Mouse (Mus musculus): Measurements from ENCODE around the gene Cpeb2.

The Cpeb2 gene

DNA sequence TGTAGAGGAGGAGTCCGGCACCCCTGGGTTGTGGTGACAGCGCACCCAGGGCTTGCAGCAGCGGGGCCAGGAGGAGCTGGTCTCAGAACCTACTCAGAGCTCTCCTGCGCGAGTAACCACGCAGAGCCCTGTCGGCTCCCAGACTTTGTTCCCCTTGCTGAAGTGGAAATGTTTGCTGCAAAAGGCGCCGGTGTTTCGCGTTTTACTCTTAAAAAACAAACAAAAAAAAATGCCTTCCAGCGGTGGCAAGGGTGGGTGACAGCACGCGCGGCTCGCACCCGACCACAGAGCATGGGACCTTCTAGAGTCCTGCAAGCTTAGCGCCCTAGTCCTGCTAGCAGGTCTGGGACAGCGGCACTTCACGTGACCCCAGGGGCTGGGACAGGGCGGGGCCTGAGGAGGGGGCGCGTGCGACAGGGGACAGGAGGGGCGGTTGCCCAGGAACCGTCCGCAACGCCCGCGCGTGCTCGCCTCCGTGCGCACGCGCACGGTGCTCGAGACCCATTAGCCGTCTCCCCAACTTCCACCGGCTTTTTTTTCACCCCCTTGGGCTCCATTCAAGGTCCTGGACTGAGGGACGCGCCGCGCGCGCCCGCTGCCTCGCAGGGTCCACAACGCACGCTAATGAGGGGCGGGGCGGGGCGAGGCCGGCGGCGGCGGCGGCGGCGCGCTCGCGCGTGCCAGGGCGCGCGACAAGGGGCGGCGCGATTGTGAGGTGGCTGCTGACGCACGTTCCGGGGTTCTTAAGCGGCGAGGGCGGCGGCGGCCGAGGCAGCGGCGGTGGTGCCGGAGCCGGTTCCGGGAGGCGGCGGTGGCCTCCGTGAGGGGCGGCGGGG lies at the start of gene Cpeb2:
Cpeb2 (plus strand) TSS at position 691 of the 836 bp plus-strand sequence.
- in situ Hi-C loops (cut with MseI, MboI): loop anchor here in 1 of 2 experiments (10.0 kb wide), 1 partner anchor 248 kb away; no protein-coding TSS in a partner anchor

DNA sequence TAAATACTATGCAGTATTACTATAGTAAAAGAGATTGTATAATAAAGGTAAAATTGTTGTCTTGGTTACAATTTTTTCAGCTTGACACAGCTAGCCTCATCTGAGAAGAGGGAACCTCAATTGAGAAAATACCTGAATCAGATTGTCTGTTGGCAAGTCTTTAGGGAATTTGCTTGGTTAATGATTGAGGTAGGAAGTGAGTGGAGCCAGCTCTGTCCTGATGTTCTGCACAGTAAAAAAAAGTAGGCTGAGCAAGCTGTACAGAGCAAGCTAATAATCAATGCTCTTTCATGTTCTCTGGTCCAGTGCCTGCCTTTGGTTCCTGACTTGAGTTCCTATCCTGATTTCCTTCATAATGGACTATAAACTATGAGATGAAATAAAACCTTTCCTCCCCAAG lies 49.4 kb upstream of the Cpeb2 start:
- in situ Hi-C loops (cut with MseI, MboI): no loop called here

DNA sequence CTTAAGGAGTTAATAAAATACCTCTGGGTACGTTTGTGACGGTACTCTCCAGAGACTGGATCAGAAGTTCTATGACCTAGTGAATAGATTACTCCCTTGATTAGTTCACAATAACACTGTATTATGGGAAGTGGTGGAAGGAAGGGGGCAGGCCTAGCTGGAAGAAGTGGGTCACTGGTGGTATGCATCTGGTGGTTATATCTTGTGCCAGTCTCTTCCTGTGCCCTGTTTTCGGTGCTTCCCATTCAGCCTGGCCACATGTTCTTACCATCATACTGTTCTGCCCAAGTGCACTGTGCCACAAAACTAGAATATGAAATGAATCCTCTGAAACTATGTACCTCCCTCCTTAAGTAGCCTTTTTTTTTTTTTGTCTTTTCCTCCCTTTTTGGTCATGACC lies 48.1 kb upstream of the Cpeb2 start:
- in situ Hi-C loops (cut with MseI, MboI): no loop called here

DNA sequence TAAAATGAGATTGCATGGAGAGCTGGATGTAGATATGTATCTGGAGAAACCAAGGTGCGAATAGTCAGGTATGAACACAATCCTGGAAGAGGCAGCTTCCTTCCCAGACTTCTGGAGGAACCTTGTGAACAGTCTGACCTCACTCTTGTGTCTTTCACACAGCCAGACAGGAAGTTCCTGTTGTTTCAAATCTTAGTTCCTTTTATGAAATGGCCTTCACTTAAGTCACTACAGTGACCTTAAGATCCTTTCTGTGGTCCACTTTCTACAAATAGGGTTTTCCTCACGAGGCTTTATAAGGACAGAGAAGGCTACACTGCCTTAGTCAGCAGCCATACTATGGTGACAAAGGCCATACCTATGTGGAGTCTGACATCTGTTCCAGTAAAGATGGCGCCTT lies 47.5 kb upstream of the Cpeb2 start:
- in situ Hi-C loops (cut with MseI, MboI): no loop called here

DNA sequence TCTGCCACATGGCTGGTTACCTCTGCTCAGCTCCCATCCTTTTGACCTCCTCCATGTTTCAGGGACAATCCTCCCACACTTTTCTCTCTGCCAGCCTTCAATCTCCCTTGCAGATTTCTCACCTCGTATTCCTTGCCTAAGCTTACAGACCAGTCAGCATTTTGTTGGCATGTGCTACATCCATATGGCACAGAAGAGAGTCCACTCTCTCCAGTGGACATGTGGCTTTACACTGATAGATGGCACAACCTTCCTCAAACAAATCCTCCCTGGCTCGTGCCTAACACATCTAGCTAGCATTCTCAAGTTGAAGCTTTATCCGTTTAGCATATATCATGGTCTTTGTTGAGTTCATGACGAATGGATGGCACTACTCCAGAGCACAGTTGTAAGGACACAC lies 32.3 kb upstream of the Cpeb2 start:
- in situ Hi-C loops (cut with MseI, MboI): no loop called here

DNA sequence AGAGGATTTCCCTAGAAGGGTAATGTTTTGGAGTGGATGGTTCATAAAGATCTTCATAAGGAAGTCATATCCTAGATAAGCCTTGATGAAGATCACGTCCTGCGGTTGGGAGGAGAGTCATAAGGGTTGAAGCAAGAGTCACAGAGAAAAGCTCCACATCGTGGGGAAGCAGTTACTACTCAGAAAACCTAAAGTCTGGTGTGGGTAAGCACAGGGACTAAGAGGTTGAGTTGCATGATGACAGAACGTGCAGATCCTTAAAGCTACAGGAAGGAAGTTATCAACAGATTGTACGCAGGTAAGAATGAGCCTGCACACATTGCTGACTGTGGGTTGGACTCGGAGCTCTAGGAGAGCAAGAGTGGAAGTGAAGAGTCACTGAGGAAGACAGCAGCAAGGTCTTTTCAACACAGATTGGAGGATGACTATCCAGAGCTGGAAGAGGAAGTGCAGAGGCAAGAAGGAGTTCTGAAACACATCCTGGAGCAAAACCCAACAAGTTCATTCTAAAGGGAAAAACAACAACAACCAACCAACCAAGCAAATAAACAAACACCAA lies 26.4 kb upstream of the Cpeb2 start:
- in situ Hi-C loops (cut with MseI, MboI): no loop called here

DNA sequence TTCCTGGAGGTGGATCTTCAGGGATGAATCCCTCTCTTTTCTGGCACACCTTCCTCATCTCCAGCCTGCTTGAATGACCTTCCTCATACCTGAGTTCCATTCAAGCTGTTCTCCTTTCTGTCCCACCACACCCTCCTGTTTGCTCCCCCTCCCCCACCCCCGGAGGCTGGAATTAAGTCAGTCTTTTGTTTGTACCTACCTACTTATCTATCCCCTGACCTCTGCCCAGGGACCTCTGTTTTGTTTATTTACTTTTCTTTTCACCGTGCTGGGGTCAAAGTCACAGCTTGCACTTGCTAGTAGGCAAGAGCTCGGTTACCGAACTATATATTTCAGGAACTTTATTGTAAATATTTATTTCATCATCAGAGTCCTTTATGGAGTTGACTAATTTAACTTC lies 15.5 kb upstream of the Cpeb2 start:
- in situ Hi-C loops (cut with MseI, MboI): no loop called here

DNA sequence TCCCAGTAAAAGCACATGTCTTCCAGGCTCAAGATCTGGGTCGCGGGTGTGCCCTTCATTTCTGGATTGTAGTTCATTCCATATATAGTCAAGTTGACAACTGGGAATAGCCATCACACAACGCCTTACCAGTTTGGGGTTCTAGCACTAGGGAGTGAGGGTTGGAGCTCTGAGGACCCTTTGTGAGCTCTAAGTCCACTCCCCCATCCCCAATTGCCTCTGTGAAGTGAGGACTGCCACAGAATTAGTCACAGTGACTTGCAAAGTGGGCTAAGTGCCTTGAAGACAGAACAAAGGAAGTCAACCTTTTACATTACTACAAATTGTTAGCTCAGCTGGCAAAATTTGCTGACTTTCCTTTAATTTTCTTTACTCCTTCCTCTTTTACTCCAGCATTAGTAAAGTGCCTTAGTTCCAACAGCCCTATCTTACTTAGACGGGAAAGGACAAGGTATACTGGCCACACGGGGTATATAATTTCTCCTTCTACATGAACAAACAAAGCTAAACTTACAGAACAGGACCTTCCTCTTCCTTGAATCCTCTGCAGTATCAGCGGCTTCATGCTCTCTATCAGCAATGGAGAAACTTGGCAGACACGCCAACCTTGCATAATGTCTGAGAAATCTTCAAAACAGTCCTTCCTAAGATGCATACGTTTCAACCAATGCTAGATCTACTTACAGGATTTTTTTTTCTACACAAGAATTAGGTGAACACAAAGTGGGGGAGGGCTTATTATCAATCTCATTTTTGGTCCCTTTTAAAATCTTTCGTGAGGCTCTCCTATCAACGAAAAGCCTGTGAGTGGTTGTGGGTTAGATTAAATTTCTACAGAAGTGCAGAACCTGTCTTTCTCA lies 14.8 kb upstream of the Cpeb2 start:
- in situ Hi-C loops (cut with MseI, MboI): no loop called here

DNA sequence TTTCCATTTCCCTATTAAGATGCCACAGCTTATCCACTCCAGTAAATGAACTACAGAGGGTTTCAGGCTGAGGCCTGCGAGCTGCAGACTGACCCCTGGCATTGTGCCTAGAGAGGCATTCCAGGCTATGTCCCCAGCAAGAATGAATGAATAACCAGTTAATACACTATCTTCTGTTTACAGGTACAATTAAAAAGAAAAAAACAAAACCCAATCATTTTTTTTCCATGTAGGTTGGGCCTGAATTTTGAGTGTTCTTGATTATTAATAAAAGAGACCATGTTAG lies 14.2 kb upstream of the Cpeb2 start:
- in situ Hi-C loops (cut with MseI, MboI): no loop called here

DNA sequence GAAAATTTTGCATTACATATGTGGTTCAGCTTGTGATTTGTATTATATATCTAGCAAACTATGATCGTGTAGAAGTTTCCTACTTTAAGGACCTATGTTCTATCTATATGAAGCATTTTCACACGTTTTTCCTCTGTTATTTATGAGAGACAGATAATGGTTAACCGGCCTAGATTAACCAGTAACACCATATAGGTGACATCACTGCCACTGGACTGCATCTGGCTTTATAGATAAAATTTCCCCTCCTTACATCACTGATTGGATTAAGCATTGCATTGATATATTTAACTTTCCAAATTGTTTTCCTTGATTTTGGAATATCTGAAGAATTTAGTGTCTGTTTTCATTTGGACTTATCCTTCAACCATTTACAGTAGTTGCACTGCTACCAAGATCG lies 9.6 kb upstream of the Cpeb2 start:
- in situ Hi-C loops (cut with MseI, MboI): no loop called here

DNA sequence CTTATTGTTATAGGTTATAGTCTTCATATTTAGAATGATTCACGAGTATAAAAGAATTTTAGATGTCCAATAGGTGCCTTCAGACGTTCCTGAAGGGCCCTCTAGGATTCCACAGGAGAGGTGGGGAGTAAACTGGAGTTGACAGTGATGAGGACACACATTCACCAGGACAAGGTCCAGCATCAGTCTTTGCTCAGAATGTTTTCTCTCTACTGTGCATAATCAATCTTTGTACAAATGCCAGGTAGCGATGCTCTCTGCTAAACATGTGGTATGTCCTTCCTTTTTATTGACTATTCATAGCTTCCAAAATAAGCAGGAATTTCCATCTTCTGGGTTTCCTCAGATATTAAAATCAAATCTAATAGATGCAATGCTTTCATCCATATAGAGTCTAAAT lies 8.7 kb upstream of the Cpeb2 start:
- in situ Hi-C loops (cut with MseI, MboI): no loop called here

DNA sequence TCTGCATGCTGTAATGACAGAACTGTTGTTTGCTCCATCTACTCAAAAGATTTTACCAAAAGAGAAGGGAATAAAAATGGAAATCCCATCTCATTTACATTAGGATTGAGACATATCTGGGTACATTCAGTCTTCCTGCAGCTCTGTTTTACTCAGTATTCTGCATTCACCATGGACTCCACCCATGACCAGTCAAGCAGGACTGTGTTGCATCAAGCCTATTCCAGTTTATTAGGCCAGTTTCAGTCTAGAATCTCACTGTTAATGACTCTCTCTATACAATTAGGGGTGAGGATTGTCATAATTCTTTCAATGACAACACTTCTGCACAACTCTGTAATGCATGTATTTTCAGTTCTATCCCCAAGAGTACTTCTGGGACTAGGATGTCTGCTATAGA lies 6.8 kb upstream of the Cpeb2 start:
- in situ Hi-C loops (cut with MseI, MboI): no loop called here

DNA sequence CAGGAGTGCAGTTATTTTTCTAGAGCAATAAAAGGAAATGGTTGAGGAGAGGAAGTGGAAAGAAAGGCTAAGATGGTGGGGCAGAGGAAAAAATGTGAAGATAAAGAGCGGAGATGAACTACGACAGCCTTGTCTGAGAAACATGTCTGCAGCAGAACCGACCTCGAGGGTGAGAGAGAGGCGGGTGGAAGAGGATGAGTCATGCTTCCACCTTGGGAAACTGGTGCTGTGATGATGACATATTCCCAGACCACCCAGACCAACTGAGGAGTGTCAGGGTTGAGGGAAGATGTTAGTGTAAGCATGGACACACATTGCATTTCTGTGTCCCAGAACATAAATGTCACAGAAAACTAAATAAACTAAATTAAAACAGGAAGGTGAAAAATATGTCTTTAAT lies 5.4 kb upstream of the Cpeb2 start:
- in situ Hi-C loops (cut with MseI, MboI): no loop called here

DNA sequence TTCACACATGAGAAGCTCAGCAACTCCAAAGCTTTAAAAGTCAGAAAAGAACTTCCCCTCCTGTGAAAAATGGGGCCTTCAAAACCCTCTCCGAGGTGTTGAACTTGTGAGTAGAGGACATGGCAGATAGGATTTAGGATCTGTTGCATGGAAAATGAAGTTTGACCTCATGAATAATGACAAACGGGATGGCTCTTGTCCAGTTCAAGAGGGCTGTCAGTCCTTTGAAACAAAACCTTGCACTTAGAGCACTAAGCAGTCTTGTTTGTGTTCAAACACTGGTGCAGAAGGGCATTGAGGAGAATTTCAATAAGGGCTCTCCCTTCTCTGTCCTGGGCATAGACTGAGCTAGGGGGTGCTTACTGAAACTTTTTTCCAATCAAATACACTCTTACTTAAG lies 1.9 kb upstream of the Cpeb2 start:
- in situ Hi-C loops (cut with MseI, MboI): loop anchor here in 1 of 2 experiments (10.0 kb wide), 1 partner anchor 246 kb away; no protein-coding TSS in a partner anchor

DNA sequence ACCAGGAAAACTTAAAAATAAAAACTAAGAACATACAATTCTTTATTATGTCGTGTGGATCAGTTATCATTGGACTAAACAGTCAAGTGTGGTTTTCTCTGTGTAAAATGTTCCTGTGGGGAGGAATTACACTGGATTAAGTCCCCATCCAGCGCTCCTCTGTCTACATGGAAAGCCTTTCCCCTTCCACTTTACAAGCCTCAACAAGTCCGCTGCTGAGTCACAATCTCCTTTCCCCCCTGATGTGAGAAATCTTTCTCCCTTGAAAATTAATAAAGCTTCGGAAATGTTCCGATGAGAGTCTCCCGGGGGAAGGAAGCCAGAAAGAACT lies 856 bp upstream of the Cpeb2 start:
- in situ Hi-C loops (cut with MseI, MboI): loop anchor here in 1 of 2 experiments (10.0 kb wide), 1 partner anchor 247 kb away; no protein-coding TSS in a partner anchor

DNA sequence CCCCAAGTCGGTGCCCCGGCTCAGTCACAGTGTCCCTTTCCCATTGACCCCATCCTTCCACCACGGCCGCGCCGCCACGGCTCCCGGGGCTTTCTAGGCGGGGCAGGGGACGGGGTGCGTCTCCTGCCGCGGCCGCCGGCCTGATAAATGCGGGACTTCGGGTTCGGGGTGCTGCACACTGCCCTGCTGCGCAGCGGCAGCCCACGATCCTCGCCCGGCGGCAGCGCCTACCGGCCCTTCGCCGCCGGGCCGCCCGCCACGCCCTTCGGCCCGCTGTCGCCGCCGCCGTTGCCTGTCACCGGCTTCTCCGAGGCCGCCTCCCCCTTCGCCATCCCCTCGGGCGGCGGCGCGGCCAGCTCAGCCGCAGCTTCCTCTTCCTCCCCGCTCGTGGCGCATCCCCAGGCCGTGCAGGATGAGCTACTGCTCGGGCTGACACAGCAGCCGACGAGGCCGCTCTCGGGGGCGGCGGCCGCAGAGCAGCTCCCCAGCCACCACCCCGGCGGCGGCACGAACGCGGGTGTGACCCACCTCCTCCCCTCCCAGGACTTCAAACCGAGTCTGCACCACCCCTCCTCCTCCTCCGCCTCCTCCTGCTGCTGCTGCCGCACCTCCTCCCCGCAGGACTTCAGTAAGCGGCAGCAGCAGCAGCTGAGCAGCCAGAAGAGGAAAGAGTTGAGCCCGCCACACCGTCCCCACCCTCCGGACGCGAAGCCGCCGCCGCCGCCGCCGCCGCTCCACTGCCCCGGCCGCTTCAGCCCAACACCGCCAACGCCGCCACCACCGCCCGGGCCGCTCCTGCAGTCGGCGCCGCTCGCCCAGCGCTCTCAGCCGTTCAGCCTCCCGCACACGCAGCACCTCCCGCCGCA lies 579 bp downstream of the Cpeb2 start:
- in situ Hi-C loops (cut with MseI, MboI): loop anchor here in 1 of 2 experiments (10.0 kb wide), 1 partner anchor 249 kb away; no protein-coding TSS in a partner anchor

DNA sequence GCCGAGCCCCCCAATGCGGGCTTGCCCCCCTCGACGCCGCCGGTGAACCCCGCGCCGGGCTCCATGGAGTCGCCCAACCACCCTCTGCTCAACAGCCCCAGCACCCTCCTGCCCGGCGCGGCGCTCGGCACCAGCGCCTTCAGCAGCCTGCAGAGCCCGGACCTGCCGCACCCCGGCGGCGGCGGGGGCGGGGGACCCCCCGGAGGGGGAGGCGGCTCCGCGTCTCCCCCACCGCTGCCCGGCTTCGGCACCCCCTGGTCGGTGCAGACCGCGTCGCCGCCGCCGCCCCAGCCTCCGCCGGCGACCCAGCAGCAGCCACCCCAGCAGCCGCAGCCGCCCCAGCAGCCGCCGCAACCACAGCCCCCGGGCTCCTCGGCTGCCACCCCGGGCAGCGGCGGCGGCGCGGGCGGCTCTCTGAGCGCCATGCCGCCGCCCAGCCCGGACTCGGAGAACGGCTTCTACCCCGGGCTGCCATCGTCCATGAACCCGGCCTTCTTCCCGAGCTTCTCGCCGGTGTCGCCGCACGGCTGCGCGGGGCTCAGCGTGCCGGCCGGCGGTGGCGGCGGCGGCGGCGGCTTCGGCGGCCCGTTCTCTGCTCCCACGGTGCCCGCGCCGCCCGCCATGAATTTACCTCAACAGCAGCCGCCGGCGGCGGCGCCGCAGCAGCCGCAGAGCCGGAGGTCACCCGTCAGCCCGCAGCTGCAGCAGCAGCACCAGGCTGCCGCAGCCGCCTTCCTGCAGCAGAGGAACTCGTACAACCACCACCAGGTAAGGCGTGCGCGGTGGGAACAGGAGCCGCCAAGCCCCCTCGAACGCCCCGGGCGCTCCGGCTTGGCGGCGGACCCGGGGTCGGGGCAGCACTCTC lies 1.6 kb downstream of the Cpeb2 start:
- in situ Hi-C loops (cut with MseI, MboI): loop anchor here in 1 of 2 experiments (10.0 kb wide), 1 partner anchor 250 kb away; no protein-coding TSS in a partner anchor

DNA sequence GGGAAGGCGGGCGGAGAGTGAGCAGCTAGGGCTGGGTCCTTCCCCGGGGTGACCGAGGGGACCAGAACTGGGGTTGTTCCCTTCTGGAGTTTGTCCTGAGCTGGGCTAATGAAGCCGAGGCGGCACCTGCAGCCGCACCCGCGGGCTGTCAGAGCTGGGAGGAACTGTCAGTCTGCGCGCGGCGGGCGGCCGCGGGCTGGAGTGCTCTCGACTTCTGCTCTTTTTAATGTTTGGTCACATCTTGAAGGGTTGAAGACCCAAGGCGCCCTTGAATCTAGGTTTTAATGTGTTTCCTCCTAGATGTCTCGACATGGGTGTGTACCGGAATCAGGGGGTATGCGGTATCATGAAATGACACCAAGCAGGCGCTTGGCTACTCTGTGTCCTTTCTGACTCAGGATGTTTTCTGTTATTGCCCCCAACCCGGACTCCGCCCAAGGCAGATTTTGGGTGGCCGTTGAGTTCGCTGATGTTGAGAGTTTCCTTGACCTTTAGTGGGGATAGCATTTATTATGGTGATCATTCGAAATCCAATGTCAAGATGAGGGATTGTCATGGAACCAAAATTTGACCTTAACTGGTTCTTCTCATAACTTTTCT lies 2.3 kb downstream of the Cpeb2 start:
- in situ Hi-C loops (cut with MseI, MboI): loop anchor here in 1 of 2 experiments (10.0 kb wide), 1 partner anchor 250 kb away; no protein-coding TSS in a partner anchor

DNA sequence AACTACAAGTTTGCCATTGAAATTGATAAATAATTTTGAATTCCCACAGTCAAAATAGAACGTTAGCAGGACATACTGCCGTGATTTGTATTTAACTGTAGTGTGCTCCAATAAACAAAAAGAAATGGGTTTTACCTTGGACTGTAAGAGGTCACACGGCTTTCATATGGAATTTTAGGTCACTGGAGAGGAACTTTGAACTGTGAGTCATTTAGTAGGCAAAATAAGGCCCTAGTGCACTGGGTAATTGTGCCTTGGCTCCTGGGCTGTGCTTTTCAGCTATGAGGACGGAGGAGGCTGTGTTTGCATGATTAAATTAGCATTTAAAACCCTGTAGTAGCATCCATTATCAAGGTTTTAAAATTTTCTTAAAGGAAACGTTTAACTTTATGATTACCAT lies 3.0 kb downstream of the Cpeb2 start:
- in situ Hi-C loops (cut with MseI, MboI): loop anchor here in 1 of 2 experiments (10.0 kb wide), 1 partner anchor 251 kb away; no protein-coding TSS in a partner anchor

DNA sequence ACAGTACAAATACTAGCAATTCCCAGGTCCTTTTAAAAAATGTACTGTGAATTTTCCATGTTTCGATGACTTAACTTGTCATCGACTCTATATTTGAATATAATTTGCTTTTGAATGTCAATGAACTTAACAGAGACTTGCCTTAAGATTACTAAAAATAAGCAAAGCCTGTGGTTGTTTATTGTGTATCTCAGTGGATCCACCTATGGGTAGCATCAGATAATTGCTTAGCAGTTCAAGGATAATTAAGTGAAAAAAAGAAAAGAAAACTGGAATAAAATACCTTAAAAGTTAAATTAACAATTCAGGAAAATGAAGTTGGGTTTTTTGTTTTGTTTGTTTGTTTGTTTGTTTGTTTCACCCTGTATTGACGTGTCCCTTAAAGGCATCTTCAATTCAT lies 3.5 kb downstream of the Cpeb2 start:
- in situ Hi-C loops (cut with MseI, MboI): loop anchor here in 1 of 2 experiments (10.0 kb wide), 1 partner anchor 252 kb away; no protein-coding TSS in a partner anchor

Data from mouse trophoblast stem cell (cell line).